In genomic region chr2:168528551-168528950, GRCm38 (mm10) we compare ENCODE assay signal across 21 mouse cellular contexts.
DNase-seq lines count a peak whose midpoint lies in the region; ATAC-seq and TF ChIP-seq lines count a peak whose summit lies in the region.
"Had no signal": no experiment of that assay in that cellular context is flagged by ENCODE, and none has a peak within 500 bp of the region (broad histone marks: within the 10 kb centered on the region; RNA-seq: fewer than 3 reads in every experiment).

No protein-coding gene starts in this region.

- DNase-seq in embryonic facial prominence, embryonic 10.5 days (ENCODE audit: low spot score), result no peak
- no peak for DNase-seq in testis, postnatal 14 days (ENCODE audit: low spot score)
- no peak for DNase-seq in limb, embryonic 10.5 days (ENCODE audit: low spot score)
- DNase-seq in cerebellum, postnatal 14 days, result no peak
- DNase-seq in ovary, postnatal 14 days (ENCODE audit: low spot score), result no peak
- no peak for DNase-seq in spleen, postnatal 10 days (ENCODE audit: low spot score in 2 of 2)
- DNase-seq: adrenal gland, postnatal 36 days; cerebellum, adult 9-10 months; gastrocnemius, postnatal 36 days; heart, postnatal 36 days; left cerebral cortex, postnatal 4 days; right cerebral cortex, adult 18-20 months; thymus, adult 2 months; thymus, postnatal 4 days had no signal

- H3K4me2 ChIP-seq in embryonic facial prominence, embryonic 13.5 days, result no peak overlapping the region
- H3K4me2 ChIP-seq: hindbrain, embryonic 15.5 days; neural tube, embryonic 13.5 days had no signal

- no peaks in the 10 kb centered on the region for H3K9me3 ChIP-seq in embryonic facial prominence, embryonic 13.5 days
- H3K9me3 ChIP-seq in embryonic facial prominence, embryonic 10.5 days, result no peaks in the 10 kb centered on the region; the same call in 1 of the 2 replicates
- no peaks in the 10 kb centered on the region for H3K9me3 ChIP-seq in limb, embryonic 10.5 days (replicated peaks)
- H3K9me3 ChIP-seq: hindbrain, embryonic 15.5 days had no signal

- no peak overlapping the region for H3K27ac ChIP-seq in embryonic facial prominence, embryonic 13.5 days
- no peak overlapping the region for H3K27ac ChIP-seq in embryonic facial prominence, embryonic 10.5 days (replicated peaks)
- no peak overlapping the region for H3K27ac ChIP-seq in testis, adult 2 months (ENCODE audit: control insufficient read depth, insufficient read depth, low read depth, low read length)
- H3K27ac ChIP-seq in limb, embryonic 10.5 days, result peak overlapping the region; percentile 79
- H3K27ac ChIP-seq: hindbrain, embryonic 15.5 days; macrophage; neural tube, embryonic 13.5 days had no signal

- H3K4me3 ChIP-seq in embryonic facial prominence, embryonic 13.5 days, result no peak overlapping the region
- no peak overlapping the region for H3K4me3 ChIP-seq in embryonic facial prominence, embryonic 10.5 days
- peak overlapping the region; percentile 3; the same call in 1 of the 2 replicates for H3K4me3 ChIP-seq in testis, adult 2 months (ENCODE audit: control insufficient read depth, low read depth, low read length)
- no peak overlapping the region for H3K4me3 ChIP-seq in limb, embryonic 10.5 days
- H3K4me3 ChIP-seq: hindbrain, embryonic 15.5 days; myocyte; neural tube, embryonic 13.5 days had no signal

- no peak for TF ChIP-seq POLR2A in testis, adult 2 months (IDR thresholded peaks at IDR 0.05; ENCODE audit: control insufficient read depth, low read depth, low read length)

- H3K36me3 ChIP-seq in embryonic facial prominence, embryonic 13.5 days, result 0 out of 2 replicates have a peak, but pooled peaks cover 3% of the 10 kb centered on the region
- H3K36me3 ChIP-seq in embryonic facial prominence, embryonic 10.5 days (replicated peaks), result no peaks in the 10 kb centered on the region
- H3K36me3 ChIP-seq in testis, adult 2 months (ENCODE audit: control insufficient read depth, insufficient read depth, low read length), result no peaks in the 10 kb centered on the region
- H3K36me3 ChIP-seq in limb, embryonic 10.5 days, result no peaks in the 10 kb centered on the region
- H3K36me3 ChIP-seq: hindbrain, embryonic 15.5 days; neural tube, embryonic 13.5 days had no signal

- H3K27me3 ChIP-seq in embryonic facial prominence, embryonic 13.5 days, result no peaks in the 10 kb centered on the region
- peaks cover 41% of the 10 kb centered on the region for H3K27me3 ChIP-seq in embryonic facial prominence, embryonic 10.5 days (replicated peaks; ENCODE audit: low read depth, poor library complexity, severe bottlenecking)
- H3K27me3 ChIP-seq in testis, adult 2 months (ENCODE audit: control insufficient read depth, insufficient read depth, low read length), result no peaks in the 10 kb centered on the region
- H3K27me3 ChIP-seq in limb, embryonic 10.5 days (ENCODE audit: low read depth, poor library complexity, severe bottlenecking), result peaks cover 25% of the 10 kb centered on the region
- H3K27me3 ChIP-seq: hindbrain, embryonic 15.5 days had no signal

- no peak for ATAC-seq in embryonic facial prominence, embryonic 13.5 days (ENCODE audit: insufficient number of reproducible peaks, insufficient read depth, low FRiP score, low TSS enrichment, low read depth)
- ATAC-seq: midbrain, embryonic 16.5 days had no signal

- no peak for TF ChIP-seq CTCF in testis, adult 2 months (IDR thresholded peaks at IDR 0.05; ENCODE audit: control insufficient read depth, insufficient read depth, insufficient replicate concordance, low read depth, low read length)

- WGBS in embryonic facial prominence, embryonic 13.5 days, result 78% methylated on average over 8 of the region's 8 CpGs
- WGBS in embryonic facial prominence, embryonic 10.5 days, result 74% methylated on average over 8 of the region's 8 CpGs
- WGBS in limb, embryonic 10.5 days, result 87% methylated on average over 8 of the region's 8 CpGs

- 0 out of 2 replicates have a peak overlapping the region, but pooled peaks have one; percentile 1 for H3K9ac ChIP-seq in embryonic facial prominence, embryonic 13.5 days
- H3K9ac ChIP-seq: hindbrain, embryonic 15.5 days; neural tube, embryonic 13.5 days had no signal

- H3K4me1 ChIP-seq in embryonic facial prominence, embryonic 13.5 days, result peaks cover 32% of the 10 kb centered on the region
- peaks cover 36% of the 10 kb centered on the region for H3K4me1 ChIP-seq in embryonic facial prominence, embryonic 10.5 days
- H3K4me1 ChIP-seq in testis, adult 2 months (ENCODE audit: control insufficient read depth, insufficient read depth, low read length), result peaks cover 15% of the 10 kb centered on the region
- peaks cover 87% of the 10 kb centered on the region for H3K4me1 ChIP-seq in limb, embryonic 10.5 days
